Mouse (Mus musculus): Measurements from ENCODE around the gene Olfr332. TPM values are rescaled to one million over a fixed set of nuclear protein-coding genes. Genes with fewer than 3 reads are reported as not detected.
"Not testable (repeated sequence)": the region's sequence is repeated elsewhere in the genome, so short reads cannot be mapped to it uniquely, and the experiment has no call there.

Olfr332 gene
- total RNA-seq (2021): not detected

DNA sequence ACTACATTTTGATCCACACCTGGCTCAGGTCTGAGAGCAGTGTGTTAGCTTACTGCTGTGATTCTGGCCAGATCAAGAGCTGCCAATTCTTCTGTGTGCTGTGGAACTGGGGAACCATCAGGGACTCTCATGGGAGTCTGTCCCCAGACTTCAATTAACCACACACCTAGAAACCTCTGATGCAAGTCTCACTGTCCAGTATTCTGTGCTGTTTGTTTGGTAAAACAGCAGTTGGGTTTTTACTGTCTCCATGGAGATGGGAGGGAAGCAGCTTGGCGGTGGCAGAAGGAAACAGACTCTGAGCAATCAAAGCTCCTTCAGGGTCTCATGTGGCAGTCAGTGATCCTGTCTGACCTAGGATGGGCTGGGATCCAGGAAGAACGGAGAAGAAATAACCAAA is at the start of gene Olfr332:
Gene Olfr332 (minus strand): TSS at position 101 of the 400 bp plus-strand sequence.
- DNase-seq: no peak
- intact Hi-C loops (cut with DNase I): loop anchor here (10.0 kb wide), 1 partner anchor 308 kb away; no protein-coding TSS in a partner anchor

DNA sequence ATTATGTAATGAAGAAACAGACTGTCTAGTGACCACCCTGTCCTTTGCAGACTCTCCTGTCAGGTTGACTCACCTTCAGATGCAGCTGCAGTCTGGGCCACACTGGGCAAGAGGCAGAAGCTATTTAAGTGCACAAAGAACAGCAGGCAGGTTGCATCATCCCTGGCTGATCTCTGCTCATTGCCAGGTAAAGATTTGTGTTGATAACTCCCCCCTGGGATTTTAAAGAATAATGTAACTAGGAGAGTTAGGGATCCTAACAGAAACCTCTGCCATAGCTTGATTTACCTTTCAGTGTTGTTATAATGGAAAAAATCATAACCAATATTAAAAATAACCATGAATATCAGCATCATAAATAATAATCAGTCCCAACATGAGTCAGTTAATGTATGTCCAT is 42.4 kb upstream of the Olfr332 start, which contains the start of gene Olfr330:
Gene Olfr330 (minus strand): TSS at position 101 of the 400 bp plus-strand sequence.
- DNase-seq; intact Hi-C loops (cut with DNase I): not testable (repeated sequence)

DNA sequence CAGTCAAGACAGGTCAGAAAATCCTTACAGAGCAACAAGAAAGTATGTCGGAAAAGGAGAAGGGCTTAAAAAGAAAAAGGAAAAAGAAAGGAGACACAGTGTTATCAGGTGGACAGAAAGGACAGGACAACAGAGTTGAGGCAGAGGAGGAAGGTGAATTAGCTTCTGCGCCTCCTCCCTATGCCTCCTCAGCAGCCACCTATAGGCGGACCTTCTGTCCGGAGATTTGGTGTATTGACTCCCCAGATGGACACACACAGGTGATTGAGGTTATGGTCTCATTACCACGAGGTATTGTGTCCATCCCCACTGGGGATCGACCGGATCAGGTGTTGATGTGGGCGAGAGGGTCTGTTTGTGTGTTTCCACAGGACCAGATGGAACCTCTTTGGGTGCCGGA is 27.4 kb upstream of the Olfr332 start:
- intact Hi-C loops (cut with DNase I): not testable (repeated sequence)
- peak; percentile 5 for DNase-seq

DNA sequence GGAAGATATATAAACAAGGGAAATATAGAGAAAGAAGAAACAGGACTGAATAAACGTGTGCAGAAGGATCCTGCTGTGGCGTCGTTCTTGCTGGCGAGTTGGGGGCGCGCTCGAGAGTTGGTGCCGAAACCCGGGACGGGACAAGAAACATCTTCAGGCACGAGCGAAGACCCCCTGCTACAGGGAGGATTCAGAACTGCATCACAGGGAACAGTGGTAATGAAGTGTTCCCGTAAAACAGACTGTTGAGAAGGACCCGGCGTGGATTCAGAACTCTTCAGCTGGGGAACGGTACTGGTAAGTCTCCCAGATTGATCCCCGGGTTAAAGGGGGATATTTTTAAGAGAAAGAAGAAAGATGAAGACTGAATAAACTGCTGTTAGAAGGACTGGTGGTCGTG is 26.6 kb upstream of the Olfr332 start:
- peak; percentile 70 for DNase-seq
- intact Hi-C loops (cut with DNase I): not testable (repeated sequence)

GRCm38 (mm10) chr11:58509058-58509457 is 16.7 kb upstream of the Olfr332 start:
- DNase-seq; intact Hi-C loops (cut with DNase I): not testable (repeated sequence)

DNA sequence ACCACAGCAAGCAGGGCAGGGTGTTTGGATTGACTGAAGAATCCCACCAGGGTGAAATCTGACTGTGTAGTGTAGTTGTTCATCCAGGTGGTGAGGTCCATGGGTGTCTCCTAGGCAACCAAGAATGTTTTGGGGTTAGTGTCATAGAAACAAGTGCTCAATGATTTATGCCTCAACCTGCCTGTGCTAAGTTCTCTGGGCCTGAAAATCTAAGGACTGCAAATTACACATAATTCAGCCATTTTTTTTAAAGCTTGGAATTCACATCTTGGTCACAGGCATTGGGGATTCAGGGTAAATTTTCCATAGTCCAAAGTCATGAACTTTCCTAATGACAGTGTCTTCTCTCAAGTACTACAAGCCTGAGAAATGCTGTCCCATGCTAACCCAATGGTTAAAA is 10.1 kb upstream of the Olfr332 start, which contains the start of gene Olfr331:
Gene Olfr331 (minus strand): TSS at position 101 of the 400 bp plus-strand sequence.
- intact Hi-C loops (cut with DNase I): not testable (repeated sequence)

DNA sequence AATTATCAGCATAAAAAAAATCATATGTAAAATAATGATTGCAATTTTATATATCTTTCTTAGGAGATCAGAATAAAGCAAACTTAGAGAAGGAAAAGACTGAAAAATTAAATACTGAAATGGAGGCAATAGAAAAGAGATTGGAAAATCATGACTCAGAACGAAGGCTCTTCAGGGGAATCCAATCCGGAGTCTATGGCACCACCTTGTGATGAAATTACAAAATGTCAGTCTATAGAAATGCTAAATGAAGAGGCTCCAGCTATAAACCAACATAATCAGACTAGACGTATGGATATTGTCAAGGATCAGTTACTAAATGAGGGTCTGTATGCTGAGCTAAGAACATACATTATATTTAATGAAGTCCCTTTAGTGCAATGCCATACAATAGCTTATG is 6.9 kb upstream of the Olfr332 start:
- no peak for DNase-seq
- intact Hi-C loops (cut with DNase I): loop anchor here (10.0 kb wide), 1 partner anchor 314 kb away; no protein-coding TSS in a partner anchor

More for the DNA sequence above, 10.1 kb upstream of the Olfr332 start, which contains the start of gene Olfr331:
- DNase-seq: not testable (repeated sequence)

- no peak for DNase-seq
- intact Hi-C loops (cut with DNase I): loop anchor here (10.0 kb wide), 1 partner anchor 314 kb away; no protein-coding TSS in a partner anchor
These were observed 6.4 kb upstream of the Olfr332 start for GRCm38 (mm10) chr11:58498761-58499160.

- intact Hi-C loops (cut with DNase I): no loop called here
These were observed 30.2 kb downstream of the Olfr332 start, which contains the start of gene Olfr30 for GRCm38 (mm10) chr11:58462170-58462569. Gene Olfr30 (minus strand): TSS chr11:58462270.

GRCm38 (mm10) chr11:58453592-58453991 is 38.8 kb downstream of the Olfr332 start:
- intact Hi-C loops (cut with DNase I): no loop called here
- DNase-seq: no peak

More at GRCm38 (mm10) chr11:58462170-58462569, 30.2 kb downstream of the Olfr332 start, which contains the start of gene Olfr30:
- no peak for DNase-seq

GRCm38 (mm10) chr11:58452759-58453158 is 39.6 kb downstream of the Olfr332 start, which contains the start of gene Lypd9:
Gene Lypd9 (minus strand): TSS chr11:58452923.
- intact Hi-C loops (cut with DNase I): no loop called here
- DNase-seq: no peak

Other genes with a start within 250 kb of the Olfr332 start
- gene 4930438A08Rik, start 217.8 kb downstream of the Olfr332 start, total RNA-seq (2021): not detected
- gene Zfp692, start 185.5 kb downstream of the Olfr332 start, total RNA-seq (2021): 10 to 100 TPM; 30.4 to 32.2 TPM
- gene Zfp672, start 162.2 kb downstream of the Olfr332 start, total RNA-seq (2021): 10 to 100 TPM; 43.5 TPM
- 10 to 100 TPM; 44.2 to 48.8 TPM for gene Sh3bp5l, start 161.8 kb downstream of the Olfr332 start, total RNA-seq (2021)
- gene Lypd8, start 113.5 kb downstream of the Olfr332 start, total RNA-seq (2021): not detected
- gene 1810065E05Rik, start 71.4 kb downstream of the Olfr332 start, total RNA-seq (2021): not detected
- not detected for gene Gm12253, start 60.0 kb downstream of the Olfr332 start, total RNA-seq (2021)
- not detected for gene Lypd9, start 39.6 kb downstream of the Olfr332 start, total RNA-seq (2021)
- gene Olfr30, start 30.3 kb downstream of the Olfr332 start, total RNA-seq (2021): not detected
- gene Olfr331, start 10.0 kb upstream of the Olfr332 start, total RNA-seq (2021): not detected
- gene Olfr330, start 42.3 kb upstream of the Olfr332 start, total RNA-seq (2021): not detected
- not detected for gene Olfr329-ps, start 53.9 kb upstream of the Olfr332 start, total RNA-seq (2021)
- under 1 TPM; 0.12 to 0.34 TPM for gene Olfr328, start 63.1 kb upstream of the Olfr332 start, total RNA-seq (2021)
- not detected for gene Olfr224, start 78.0 kb upstream of the Olfr332 start, total RNA-seq (2021)
- not detected for gene Olfr325, start 85.2 kb upstream of the Olfr332 start, total RNA-seq (2021)
- gene Olfr324, start 102.6 kb upstream of the Olfr332 start, total RNA-seq (2021): not detected
- not detected for gene 2210407C18Rik, start 123.5 kb upstream of the Olfr332 start, total RNA-seq (2021)
- not detected for gene Olfr323, start 137.9 kb upstream of the Olfr332 start, total RNA-seq (2021)
- gene Trim58, start 147.9 kb upstream of the Olfr332 start, total RNA-seq (2021): under 1 TPM in 1 of 2 experiments, not detected in 1; 0.26 TPM
- gene Olfr322, start 166.2 kb upstream of the Olfr332 start, total RNA-seq (2021): not detected
- not detected for gene Olfr320, start 188.5 kb upstream of the Olfr332 start, total RNA-seq (2021)
- not detected for gene Olfr319, start 206.6 kb upstream of the Olfr332 start, total RNA-seq (2021)
- not detected for gene Olfr318, start 231.5 kb upstream of the Olfr332 start, total RNA-seq (2021)
- gene Olfr317, start 246.7 kb upstream of the Olfr332 start, total RNA-seq (2021): under 1 TPM in 1 of 2 experiments, not detected in 1; 0.30 TPM

All from left cerebral cortex, postnatal 4 days (tissue).